Mouse (Mus musculus) megakaryocyte, embryonic 14.5 days (primary cell): ENCODE data around the gene Lrrc37a.
"Not testable (repeated sequence)": the region's sequence is repeated elsewhere in the genome, so short reads cannot be mapped to it uniquely, and the experiment has no call there.

Experiments used
- FLI1 ChIP-seq: IDR thresholded peaks from 2 replicates; pipeline ENCODE4 v1.6.1; 2012; ENCODE audit warnings: low read length, inconsistent platforms, mixed read lengths
- GATA1 ChIP-seq: IDR thresholded peaks from 3 replicates; pipeline ENCODE4 v1.6.1; 2012; ENCODE audit warnings: mixed read lengths, low read length, inconsistent platforms, borderline replicate concordance

GRCm38 (mm10) chr11:103534973-103535372, 30.6 kb upstream of the Lrrc37a start:
- TF ChIP-seq GATA1, FLI1: not testable (repeated sequence)
